Mouse (Mus musculus) myocyte (in vitro differentiated cells): ENCODE data around the gene Timp2.

Experiments
- CEBPB ChIP-seq: IDR thresholded peaks from 2 replicates; pipeline ENCODE4 v1.6.1; 2011; ENCODE audit warnings: mild to moderate bottlenecking, moderate library complexity; ENCODE audit not compliant: poor library complexity, insufficient read depth, severe bottlenecking
- E2F4 ChIP-seq: IDR thresholded peaks from one replicate; pipeline ENCODE4 v1.6.1; 2011; ENCODE audit warnings: mild to moderate bottlenecking, control low read depth, moderate library complexity; ENCODE audit not compliant: insufficient read depth
- MAX ChIP-seq: IDR thresholded peaks from one replicate; pipeline ENCODE4 v1.6.1; 2011; ENCODE audit warnings: low read depth, mild to moderate bottlenecking, control low read depth
- MYOG ChIP-seq, 3 experiments: IDR thresholded peaks; one replicate each; pipeline ENCODE4 v1.6.1; 2011; ENCODE audit warnings: control low read depth in 2 of 3, low read depth in 2 of 3, mild to moderate bottlenecking in 2 of 3; ENCODE audit not compliant: insufficient read length in 2 of 3, control insufficient read depth in 1 of 3, insufficient read depth in 1 of 3
- POLR2A ChIP-seq: IDR thresholded peaks from one replicate; pipeline ENCODE4 v1.6.1; 2011; ENCODE audit warnings: low read depth, mild to moderate bottlenecking, control low read depth, moderate library complexity; ENCODE audit not compliant: insufficient read length
- POLR2AphosphoS2 ChIP-seq: IDR thresholded peaks from one replicate; pipeline ENCODE4 v1.6.1; 2011; ENCODE audit warnings: low read depth, control low read depth; ENCODE audit not compliant: insufficient read length
- USF1 ChIP-seq: IDR thresholded peaks from one replicate; pipeline ENCODE4 v1.6.1; 2011; ENCODE audit warnings: low read depth, mild to moderate bottlenecking, control low read depth, moderate library complexity

DNA sequence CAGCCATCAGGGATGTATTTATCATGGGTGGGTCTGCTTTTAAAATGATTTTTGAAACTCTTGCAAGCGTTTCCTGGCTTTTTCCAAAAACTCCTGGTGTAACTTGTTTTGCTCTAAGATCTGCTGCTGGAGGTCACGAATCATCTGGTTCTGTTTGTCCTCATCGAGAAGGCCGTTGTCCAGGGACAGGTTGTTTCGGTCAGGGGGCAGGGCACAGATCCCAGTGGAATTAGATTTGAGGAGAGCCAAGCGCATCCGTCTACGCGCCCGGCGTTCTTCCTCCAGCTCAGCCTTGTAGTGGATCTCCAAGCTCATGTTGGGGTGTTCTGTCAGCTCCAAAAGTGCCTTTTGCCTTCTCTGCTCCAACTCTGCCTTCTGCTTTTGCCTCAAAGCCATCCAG is 23.2 kb downstream of the Timp2 start:
- TF ChIP-seq POLR2A: no peak
- TF ChIP-seq CEBPB: no peak
- no peak for TF ChIP-seq USF1
- TF ChIP-seq MYOG (IDR thresholded peaks at IDR 0.05; ENCODE audit: control insufficient read depth in 1 of 3, insufficient read depth in 1 of 3, insufficient read length in 2 of 3, low read depth in 2 of 3): no peak
- TF ChIP-seq E2F4: no peak
- no peak for TF ChIP-seq MAX
- TF ChIP-seq POLR2AphosphoS2: no peak
